Mouse (Mus musculus): Measurements from ENCODE around the gene Serpina3c.

Serpina3c gene

DNA sequence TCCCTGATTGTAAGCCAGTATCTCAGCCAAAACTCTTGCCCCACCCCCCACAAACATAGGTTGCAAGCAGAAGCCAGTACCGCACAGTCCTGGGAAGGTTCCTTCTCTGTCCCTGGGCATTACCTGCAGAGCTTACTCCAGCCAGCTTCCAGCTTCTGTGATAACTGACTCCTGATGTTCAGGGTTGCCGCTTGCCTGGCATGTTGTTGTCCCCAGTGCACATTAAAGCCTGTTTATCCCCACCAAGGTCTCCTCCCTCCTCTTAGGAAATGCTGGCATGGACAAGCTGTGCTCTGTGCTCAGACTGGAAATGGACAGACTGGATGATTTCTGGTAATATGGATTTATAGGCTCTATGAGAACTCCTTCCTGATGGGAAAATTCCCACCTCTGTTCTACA lies at the start of gene Serpina3c:
TSS of gene Serpina3c (minus strand) at position 215 of the 400 bp plus-strand sequence.
- DNase-seq (ENCODE audit: low read depth) = no peak

DNA sequence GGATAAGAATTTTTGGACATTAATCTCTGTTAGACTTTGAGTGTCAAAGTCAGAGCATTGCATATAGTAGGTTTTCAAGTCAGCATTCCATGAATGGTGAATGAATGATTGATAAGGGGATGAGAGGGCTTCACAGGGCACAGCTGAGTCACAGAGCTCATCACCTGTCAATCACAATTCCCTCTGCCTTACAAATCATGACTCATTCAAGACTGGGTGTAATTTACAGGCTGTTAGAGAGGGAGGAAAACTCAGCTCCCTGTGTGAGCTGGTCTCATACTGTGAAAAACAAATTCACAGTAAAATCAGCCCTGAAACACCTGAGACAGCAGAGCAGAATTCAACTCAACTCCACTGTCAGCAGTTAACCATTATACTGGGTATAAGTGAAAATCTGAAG lies 37.2 kb upstream of the Serpina3c start:
- DNase-seq (ENCODE audit: low read depth) = no peak

DNA sequence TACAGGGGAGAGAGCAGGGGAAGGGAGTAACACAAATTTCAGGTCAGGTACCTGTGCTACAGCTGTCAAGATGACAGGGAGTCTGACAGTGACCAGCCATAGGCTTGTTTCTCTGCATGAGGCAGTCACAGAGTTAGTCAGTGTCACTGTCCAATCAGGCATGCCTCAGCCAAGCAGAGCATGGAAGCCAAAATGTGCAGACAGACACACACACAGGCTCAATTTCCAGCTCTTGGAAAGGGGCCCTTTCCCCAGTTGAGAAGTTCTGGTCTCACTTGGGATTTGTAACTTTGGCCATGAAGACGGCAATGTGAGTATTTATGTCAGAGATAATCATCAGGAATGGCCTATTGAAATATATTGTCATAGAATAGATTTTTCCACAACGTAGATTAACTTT lies 35.6 kb upstream of the Serpina3c start:
- DNase-seq (ENCODE audit: low read depth) = no peak

DNA sequence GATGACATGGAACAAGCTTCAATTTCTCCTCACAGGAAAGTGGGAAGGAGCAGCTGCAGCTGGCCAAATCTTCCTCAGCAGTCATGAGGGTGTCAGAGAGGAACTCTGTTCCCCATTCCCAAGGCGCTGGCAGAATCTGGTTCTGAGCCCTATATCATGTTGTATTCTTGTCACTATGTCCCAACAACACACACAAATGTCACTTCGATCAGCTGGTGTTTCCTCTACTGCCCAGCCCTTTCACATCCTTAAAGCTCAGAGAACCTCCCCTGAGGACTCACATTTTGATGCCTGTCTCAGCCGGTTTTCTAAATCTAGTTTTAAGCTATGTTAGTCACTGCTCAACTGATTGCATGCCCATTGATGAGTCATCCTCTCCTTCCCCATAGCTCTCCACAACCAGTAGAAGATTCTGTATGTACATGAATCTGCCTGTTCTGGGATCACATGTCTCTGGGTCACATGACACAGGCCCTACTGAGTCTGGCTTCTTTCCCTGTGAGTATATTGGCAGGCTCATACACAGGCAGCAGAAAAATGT lies 32.4 kb upstream of the Serpina3c start:
- DNase-seq (ENCODE audit: low read depth) = no peak

DNA sequence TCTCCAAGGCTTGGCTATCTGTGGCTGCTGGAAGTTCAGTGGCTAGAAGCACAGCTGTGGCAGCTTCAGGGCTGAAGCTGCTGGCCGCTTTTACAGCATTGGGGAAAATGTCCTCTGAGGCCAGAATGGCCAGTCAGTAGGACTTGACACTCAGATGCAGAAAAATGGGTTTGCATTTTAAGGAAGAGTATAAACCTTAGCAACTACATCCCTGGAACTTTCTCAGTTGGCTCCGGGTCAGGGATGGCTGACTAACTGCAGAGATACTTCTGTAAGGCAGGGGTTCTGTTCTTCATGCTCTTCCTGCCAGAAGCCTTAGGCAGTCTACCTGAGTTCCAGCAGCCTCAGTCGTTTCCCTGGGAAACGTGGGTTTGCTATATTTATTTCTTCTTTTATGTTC lies 31.4 kb upstream of the Serpina3c start:
- DNase-seq (ENCODE audit: low read depth) = no peak

DNA sequence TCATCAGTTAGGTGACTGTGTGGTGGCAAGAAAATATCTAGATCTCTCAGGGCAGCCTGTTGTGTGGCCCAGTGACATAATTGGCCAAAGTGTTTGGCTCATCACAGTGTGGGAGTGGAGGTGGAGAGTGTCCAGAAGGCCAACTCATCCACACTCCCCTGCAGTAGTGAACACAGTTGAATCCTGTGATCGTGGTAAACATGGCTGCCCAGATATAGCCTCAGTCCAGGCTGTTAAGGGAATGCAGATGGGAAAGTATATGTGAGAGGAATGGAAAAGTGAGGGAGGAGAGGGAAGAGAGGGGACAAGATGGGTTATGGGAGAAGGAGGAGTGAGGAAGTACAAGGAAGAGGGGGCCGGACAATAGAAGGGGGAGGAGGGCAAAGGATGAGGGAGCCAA lies 25.3 kb upstream of the Serpina3c start:
- no peak for DNase-seq (ENCODE audit: low read depth)

DNA sequence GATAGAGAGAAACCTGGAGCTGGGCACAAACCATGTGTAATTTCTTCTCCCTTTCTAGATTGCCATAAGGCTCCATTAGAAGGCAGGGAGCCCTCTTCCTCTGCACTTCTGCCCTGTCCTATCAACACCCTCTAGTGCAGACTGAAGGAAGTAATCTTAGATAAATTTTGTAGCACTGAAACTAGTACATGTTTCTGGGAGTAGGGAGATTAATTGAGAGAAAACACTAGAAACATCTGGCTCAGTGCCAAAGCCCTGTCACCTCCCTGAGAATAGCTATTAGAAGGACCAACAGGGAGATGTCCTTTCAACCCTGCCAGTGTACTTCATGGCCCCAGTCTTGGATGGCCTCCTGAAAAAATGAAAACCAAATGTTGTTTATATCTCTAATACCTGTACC lies 24.9 kb upstream of the Serpina3c start:
- DNase-seq (ENCODE audit: low read depth) = no peak

DNA sequence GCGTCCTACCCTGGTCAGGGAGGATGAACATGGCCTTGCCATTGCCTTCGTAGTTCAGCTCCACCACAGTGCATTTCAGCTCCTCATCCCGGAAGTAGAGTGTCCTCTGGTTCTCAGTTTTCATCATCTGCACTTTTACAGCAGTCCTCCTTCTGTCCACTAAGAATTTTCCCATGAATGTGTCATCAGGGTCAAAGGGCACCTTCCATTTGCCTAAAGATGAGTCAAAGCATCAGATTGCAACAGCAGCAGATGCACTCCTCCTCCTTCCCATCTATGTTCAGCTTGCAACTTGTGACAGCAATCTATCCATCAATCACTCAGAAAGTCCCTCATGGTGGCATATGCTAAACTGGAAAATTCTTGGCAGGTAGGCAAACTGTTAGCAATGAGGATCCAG lies 22.0 kb upstream of the Serpina3c start:
- DNase-seq (ENCODE audit: low read depth) = no peak

DNA sequence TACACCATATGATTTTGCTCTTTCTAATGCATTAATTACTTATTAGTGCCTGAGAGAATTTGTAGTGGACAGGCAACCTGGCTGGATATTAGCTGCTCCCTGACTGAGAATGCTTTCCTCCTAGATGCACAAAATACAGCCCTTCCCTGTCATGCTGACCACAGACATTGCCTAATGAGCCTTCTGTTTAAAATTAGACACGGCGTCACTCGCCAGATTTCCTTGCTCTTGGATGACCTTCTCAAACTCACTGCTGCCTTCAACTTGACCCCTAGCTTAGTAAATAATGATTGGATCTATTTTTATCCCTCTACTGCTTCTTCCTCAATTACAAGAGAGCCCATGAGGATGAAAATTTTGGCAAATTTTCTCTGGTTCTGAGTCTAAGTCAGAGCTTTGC lies 21.1 kb upstream of the Serpina3c start:
- DNase-seq (ENCODE audit: low read depth) = no peak

DNA sequence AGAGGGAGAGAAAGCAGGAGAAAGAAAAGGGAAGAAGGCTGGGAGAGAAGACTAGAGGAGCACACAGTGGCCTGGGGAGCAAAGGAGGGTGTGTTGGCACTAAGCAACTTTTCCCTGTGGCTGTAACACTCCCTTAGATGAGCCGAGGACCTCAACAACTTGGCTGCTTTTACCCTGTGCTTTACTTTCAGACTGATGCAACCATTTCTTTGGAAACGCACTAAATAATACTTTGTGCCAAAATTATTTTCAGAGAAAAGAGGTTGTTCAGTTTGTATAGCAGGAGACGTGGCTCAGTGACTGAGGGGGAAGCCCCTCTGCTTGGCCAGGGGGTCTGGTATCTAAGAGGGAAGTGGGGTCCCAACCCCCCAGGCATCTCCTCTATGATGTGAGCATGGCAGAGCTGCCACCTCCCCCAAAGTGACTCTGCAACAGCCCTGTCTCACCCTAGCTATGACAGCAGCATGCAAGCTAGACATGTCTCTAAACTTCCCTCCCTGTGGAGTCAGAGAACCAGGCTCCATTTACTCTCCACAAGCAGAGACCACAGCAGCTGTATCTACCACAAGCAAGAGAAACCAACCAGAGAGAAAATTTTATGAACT lies 527 bp downstream of the Serpina3c start:
- DNase-seq (ENCODE audit: low read depth) = no peak

DNA sequence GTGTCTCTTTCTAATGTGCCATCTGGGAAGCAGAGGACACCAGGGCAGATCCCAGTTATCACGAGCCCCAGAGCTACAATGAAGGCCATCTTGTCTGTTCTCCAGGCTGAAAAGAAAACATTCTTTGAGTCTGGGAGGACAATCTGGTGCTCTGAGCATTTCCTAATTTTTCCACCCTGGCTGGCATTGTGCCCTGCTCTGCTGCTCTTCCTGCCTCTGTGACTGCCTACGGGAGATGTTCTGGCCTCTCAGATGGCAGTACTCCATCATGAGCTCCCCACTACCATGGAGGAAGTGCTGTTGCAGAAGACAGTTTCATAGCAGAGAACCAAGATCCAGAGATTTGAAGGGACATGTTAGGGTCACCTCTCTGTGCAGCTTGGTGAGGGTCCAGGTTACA lies 1.7 kb downstream of the Serpina3c start:
- DNase-seq (ENCODE audit: low read depth) = no peak

DNA sequence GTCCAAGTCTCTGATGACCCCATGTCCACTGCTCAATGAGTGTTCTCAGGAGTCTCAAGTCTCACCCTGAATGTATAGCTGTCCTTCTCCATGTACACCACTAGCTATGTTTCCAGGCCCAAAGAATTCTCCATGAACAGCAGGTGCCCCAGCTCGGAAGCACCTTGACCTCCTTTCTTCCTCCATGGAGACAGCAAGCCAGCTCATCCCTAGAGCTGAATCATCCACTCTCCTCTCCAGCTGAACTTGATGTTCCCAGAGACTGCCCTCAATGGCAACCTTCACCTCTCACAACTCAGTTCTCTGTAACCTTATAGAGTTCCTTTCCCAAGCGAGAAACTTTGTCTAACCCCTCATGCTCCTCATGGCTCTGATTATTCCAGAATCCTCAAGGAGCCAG lies 8.1 kb downstream of the Serpina3c start:
- no peak for DNase-seq (ENCODE audit: low read depth)

DNA sequence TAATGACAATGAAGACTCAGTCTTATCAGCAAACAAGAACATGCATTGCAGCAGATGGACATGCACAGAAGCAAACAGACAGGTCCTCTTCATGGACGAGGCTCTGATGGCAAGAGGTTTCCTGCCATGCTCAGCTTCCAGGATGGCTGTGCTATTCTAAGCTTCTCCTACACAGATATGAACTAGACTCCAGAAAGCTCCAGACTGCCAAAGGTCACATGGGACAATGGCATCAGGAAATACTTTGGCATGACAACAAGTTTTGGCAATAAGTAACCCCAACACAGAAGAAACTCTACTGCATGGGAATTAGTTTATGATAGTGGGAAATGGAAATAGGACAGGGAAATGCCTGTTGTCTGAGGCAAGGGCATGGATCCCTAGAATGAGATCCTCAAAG lies 10.4 kb downstream of the Serpina3c start:
- no peak for DNase-seq (ENCODE audit: low read depth)

DNA sequence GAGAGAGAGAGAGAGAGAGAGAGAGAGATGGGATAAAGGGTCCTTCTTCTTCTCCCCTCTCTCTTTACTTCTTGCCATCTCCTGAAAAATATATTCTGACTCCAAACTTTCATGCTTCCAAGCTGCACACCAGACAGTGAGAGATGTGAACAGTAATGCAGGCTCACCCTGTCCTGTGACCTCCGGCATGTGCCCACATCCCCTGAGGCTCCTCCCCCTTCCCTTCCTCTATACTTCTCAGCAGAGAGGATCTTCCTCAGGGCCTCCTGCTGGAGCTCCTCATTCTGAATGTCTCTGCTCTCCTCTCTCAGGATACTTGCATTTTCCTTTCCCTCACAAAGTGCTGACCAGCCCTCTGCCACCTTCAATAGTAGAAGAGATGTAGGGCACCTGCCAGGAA lies 11.2 kb downstream of the Serpina3c start:
- DNase-seq (ENCODE audit: low read depth) = no peak

DNA sequence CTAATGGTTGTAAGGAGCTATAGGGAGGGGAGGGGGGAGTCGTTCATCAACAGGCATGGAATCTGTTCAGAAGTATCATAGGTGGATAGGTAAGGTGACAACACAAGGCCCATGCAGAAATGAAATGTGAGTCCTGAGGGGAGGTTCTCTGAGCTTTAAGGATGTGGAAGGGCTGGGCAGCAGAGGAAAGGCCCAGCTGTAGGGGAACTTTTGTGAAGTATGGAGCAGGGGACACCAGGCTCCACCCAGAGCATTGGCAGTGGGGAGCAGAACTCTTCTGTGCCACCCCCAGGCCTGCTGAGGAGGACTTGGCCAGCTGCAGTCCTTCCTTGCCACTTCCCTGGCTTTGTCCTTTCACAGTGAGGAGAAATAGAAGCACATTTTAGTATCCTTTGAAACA lies 12.2 kb downstream of the Serpina3c start:
- DNase-seq (ENCODE audit: low read depth) = no peak

DNA sequence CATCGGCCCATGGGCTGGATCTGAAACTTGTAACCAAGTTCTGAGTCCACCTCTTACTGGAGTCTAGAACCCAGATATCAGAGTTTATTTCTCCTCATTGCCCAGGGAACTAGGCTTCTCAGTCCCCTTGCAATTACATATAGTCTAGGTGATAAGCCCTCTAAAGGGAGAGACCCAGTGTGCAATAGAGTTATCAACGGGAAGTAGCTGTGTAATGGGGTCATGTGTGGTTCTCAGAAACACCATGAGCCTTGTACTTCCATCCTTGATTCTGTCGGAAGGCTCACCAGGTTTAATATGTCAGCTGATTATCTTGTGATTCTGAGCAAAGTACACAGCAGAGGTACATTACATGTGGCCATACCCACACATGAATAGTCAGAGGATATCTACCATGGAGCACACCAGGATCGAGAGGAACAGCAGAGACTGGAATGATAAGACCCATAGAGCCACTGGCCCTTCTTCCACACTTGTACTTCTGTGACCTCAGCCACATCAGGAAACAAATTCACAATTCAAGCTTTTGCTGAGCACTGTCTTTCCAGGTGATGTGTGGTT lies 13.0 kb downstream of the Serpina3c start:
- DNase-seq (ENCODE audit: low read depth) = no peak

DNA sequence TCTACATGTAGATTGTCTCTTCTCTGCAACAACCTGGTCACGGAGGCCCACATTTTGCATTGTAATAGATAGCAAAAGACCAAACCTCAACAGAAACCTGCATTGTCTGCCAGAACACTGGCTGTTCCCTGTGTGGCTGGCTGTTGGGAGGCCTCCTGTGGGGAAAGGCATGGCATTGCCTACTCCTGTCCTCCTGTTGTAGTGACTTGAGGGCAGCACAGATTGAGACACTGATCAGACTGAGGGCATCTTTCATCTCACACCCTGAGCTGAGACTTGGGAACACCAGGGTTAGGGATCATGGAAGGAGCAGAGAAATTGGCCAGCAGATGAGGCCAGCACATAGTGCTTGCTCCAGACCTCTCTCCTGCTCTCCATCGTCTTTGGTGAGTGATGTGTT lies 15.5 kb downstream of the Serpina3c start:
- DNase-seq (ENCODE audit: low read depth) = no peak

DNA sequence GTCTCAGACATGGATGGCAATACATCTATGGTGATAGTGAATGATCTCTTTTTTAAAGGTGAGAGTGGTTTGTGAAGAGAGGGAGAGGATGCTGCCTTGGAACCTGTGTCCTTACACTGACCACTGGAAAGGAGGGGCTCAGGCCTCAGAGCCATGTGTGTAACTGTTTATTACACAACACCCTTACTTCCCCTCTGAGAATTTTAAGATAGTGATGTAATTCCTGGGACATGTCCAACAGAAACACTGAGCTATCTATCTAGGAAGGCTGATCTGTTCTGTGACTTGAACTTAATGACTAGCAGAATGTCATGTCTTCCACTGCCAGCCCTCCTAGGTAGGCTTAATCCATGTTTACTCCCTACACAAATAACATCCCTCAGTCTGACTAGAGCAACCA lies 22.6 kb downstream of the Serpina3c start:
- DNase-seq (ENCODE audit: low read depth) = no peak

DNA sequence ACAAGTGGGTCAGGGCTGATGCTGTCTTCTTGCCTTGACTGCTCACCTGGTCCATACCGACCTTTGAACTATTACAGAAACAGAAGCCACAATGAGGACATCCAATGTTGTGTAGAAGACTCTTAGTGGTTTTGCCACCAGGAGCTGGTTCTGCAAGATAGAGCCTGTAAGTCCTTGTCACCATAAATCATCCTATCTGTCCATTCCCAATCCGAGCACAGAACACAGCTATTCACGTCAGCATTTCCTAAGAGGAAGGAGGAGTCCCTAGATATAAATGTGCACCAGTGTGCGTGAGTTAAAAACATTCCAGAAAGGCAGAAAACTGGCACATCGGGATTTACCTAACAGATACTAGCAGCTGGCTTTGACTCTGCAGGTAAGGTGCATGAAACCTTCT lies 26.0 kb downstream of the Serpina3c start, which contains the start of gene Serpina3b:
TSS of gene Serpina3b (plus strand) at position 301 of the 400 bp plus-strand sequence.
- no peak for DNase-seq (ENCODE audit: low read depth)

DNA sequence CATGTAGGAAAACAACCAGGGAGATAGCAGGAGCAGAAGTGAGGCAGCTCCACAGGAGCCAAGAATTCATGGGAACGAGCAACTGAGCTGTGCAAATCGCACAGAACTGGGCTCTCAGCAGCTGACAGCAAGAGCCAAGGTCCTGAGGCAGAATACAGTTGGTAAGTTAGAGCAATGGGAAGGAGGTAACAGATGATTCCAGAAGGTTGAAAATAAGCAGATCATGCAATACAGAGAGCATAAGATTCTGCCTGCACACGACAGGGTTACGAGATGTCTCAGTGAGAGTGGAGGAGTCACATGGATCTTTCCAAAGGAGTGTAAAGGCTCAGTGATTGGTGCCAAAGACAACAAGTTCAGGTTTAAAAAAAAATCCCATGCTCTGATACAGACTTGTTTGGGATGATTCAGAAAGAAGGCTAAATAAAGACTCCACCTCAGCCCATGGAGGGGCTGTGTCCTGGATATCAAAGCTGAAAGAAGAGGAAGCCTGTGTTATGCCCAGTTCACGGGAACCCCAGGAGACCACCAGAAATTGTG lies 28.6 kb downstream of the Serpina3c start:
- DNase-seq (ENCODE audit: low read depth) = no peak

DNA sequence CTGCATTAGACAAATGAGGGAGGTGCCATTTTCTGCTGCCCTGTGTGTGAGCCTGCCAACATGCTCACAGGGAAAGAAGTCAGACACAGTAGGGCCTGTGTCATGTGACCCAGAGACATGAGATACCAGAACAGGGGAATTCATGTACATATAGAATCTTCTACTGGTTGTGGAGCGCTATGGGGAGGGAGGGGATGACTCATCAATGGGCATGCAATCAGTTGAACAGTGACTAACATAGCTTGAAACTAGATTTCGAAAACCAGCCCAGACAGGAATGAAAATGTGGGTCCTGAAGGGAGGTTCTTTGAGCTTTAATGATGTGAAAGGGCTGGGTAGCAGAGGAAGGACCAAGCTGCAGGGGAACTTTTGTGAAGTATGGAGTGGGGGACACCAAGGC lies 29.7 kb downstream of the Serpina3c start:
- no peak for DNase-seq (ENCODE audit: low read depth)

DNA sequence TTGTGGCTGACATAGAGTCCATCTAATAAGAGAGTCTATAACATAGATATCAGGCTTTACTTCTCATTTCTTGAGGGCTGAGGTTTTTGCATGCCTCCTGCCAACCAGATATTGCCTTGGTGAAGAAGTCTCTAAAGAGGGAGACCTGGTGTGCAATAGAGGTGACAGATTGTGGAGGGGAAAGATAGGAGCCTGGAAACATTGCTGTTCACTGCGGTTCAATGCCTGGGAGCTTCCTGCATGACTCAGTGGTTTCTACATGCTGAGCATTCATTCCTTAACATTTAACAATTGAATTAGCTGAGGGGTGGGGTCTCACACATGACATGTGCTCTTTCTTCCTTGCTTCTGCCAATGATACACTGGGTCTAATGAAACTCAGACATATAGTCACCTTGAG lies 30.6 kb downstream of the Serpina3c start:
- DNase-seq (ENCODE audit: low read depth) = no peak

DNA sequence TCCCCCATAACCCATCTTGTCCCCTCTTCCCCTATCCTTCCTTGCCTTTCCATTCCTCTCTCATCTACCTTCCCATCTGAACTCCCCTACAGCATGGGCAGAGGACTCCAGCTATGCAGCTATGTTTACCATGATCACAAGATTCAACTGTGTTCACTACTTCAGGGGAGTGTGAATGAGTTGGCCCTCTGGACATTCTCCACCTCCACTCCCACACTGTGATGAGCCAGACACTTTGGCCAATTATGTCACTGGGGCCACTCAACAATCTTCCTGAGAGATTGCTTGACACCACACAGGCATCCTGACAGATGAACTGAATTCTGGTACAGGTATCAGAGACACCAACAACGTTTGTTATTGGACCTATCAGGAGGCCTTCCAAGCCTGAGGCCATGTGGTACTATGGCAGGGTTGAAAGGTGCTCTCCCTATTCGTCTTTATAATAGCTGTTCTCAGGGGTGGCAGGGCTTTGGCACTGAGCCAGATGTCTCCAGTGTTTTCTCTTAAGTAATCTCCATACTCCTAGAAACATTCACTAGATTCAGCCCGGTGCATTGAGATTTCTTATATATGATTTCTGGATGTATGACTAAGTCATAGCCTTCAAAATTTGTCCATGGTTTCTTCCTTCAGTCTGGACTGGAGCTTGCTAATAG lies 38.6 kb downstream of the Serpina3c start:
- no peak for DNase-seq (ENCODE audit: low read depth)
